Mouse (Mus musculus) forebrain, embryonic 14.5 days (tissue): ENCODE results near the gene Rnf11. TPM values are rescaled to one million over a fixed set of nuclear protein-coding genes. Genes with fewer than 3 reads are reported as not detected.
A peak's percentile ranks its signal among the peaks of the same experiment; 100 is the strongest.

ENCODE experiments used
- ATAC-seq: fragments of 200-750 bp; cut with Nextera tagmentation; 2 replicates; pipeline ENCODE4 v1.8.0; 2017; ENCODE audit warnings: mild to moderate bottlenecking, moderate library complexity
- DNase-seq: peaks from one replicate; pipeline ENCODE4 v3.0.0-alpha.2; 2015; ENCODE audit warnings: low spot score
- H3K27ac ChIP-seq: fragments of 300-500 bp; sonication (generic); 2 replicates; pipeline ENCODE4 v1.5.1; 2014; ENCODE audit warnings: low read depth, mild to moderate bottlenecking, control low read depth, low read length, moderate library complexity
- H3K27me3 ChIP-seq: fragments of 300-500 bp; sonication (generic); replicated peaks from 2 replicates; pipeline ENCODE4 v1.6.1; 2014; ENCODE audit warnings: low read length, control low read depth, mixed read lengths; ENCODE audit not compliant: control insufficient read depth, insufficient read depth
- H3K36me3 ChIP-seq: fragments of 300-500 bp; sonication (generic); 2 replicates; pipeline ENCODE4 v1.6.1; 2014; ENCODE audit warnings: low read length, control low read depth; ENCODE audit not compliant: control insufficient read depth, insufficient read depth
- H3K4me1 ChIP-seq: fragments of 300-500 bp; sonication (generic); 2 replicates; pipeline ENCODE4 v1.6.1; 2014; ENCODE audit warnings: antibody characterized with exemption, low read length, control low read depth; ENCODE audit not compliant: control insufficient read depth, insufficient read depth
- H3K4me2 ChIP-seq: fragments of 300-500 bp; sonication (generic); 2 replicates; pipeline ENCODE4 v1.6.1; 2014; ENCODE audit warnings: mild to moderate bottlenecking, control low read depth, low read length
- H3K4me3 ChIP-seq: fragments of 300-500 bp; sonication (generic); 2 replicates; pipeline ENCODE4 v1.5.1; 2014; ENCODE audit warnings: low read depth, low read length, control low read depth
- H3K9ac ChIP-seq: fragments of 300-500 bp; sonication (generic); 2 replicates; pipeline ENCODE4 v1.6.1; 2014; ENCODE audit warnings: mild to moderate bottlenecking, low read length, control low read depth, moderate library complexity
- H3K9me3 ChIP-seq: fragments of 300-500 bp; sonication (generic); replicated peaks from 2 replicates; pipeline ENCODE4 v1.6.1; 2016; ENCODE audit warnings: low read length, control low read depth, mixed read lengths; ENCODE audit not compliant: control insufficient read depth
- WGBS: fragments of 180-500 bp; shearing (Covaris S2); extraction: QIAGEN DNeasy Blood & Tissue Kit; methylation state at CpG from one replicate; pipeline ENCODE4 v1.1.7; 2014; 5-methylcytosine and 5-hydroxymethylcytosine counted together
- polyA plus RNA-seq: library from polyadenylated mRNA; unstranded; fragments of >200 nt; fragmentation: Nextera tagmentation; extraction: Ambion mirVana; gene quantifications from 2 replicates; pipeline ENCODE4 v1.2.1, GENCODE M21; 2014

Gene Rnf11
- polyA plus RNA-seq, 1 experiment from 2014 or later: 74.1 TPM

- Histone ChIP-seq H3K4me3 (no peak overlapping the region), H3K27ac (no peak overlapping the region), H3K4me1 (peaks cover 4% of the 10 kb centered on the region; the same call in 1 of the 2 replicates), H3K9ac (no peak overlapping the region), H3K27me3 (no peaks in the 10 kb centered on the region), H3K9me3 (no peaks in the 10 kb centered on the region), H3K36me3 (no peaks in the 10 kb centered on the region), H3K4me2 (no peak overlapping the region)
- ATAC-seq: no peak
- 97% methylated on average over 5 of the region's 5 CpGs for WGBS
- no peak for DNase-seq
Measured at GRCm38 (mm10) chr4:109440381-109440780, 44.1 kb downstream of the Rnf11 start.

- H3K36me3 ChIP-seq: no peaks in the 10 kb centered on the region
- H3K27me3 ChIP-seq: no peaks in the 10 kb centered on the region
- DNase-seq: no peak
- no peak overlapping the region for H3K27ac ChIP-seq
- H3K4me3 ChIP-seq: no peak overlapping the region
- H3K4me2 ChIP-seq: no peak overlapping the region
- no peaks in the 10 kb centered on the region for H3K9me3 ChIP-seq
- WGBS: 86% methylated on average over 3 of the region's 3 CpGs
- no peak overlapping the region for H3K9ac ChIP-seq
- no peak for ATAC-seq
- H3K4me1 ChIP-seq: no peaks in the 10 kb centered on the region
Measured at GRCm38 (mm10) chr4:109439825-109440248, 44.7 kb downstream of the Rnf11 start.

GRCm38 (mm10) chr4:109439101-109439500, 45.4 kb downstream of the Rnf11 start:
- no peak for DNase-seq
- no peak overlapping the region for H3K4me3 ChIP-seq
- no peaks in the 10 kb centered on the region for H3K36me3 ChIP-seq
- WGBS: 83% methylated on average over 8 of the region's 8 CpGs
- H3K27ac ChIP-seq: no peak overlapping the region
- ATAC-seq: no peak
- H3K4me2 ChIP-seq: no peak overlapping the region
- no peaks in the 10 kb centered on the region for H3K27me3 ChIP-seq
- H3K4me1 ChIP-seq: no peaks in the 10 kb centered on the region
- no peaks in the 10 kb centered on the region for H3K9me3 ChIP-seq
- no peak overlapping the region for H3K9ac ChIP-seq

GRCm38 (mm10) chr4:109437913-109438878, 46.3 kb downstream of the Rnf11 start:
- H3K4me2 ChIP-seq: no peak overlapping the region
- H3K4me3 ChIP-seq: no peak overlapping the region
- ATAC-seq: peak; percentile 71
- H3K9me3 ChIP-seq: no peaks in the 10 kb centered on the region
- no peaks in the 10 kb centered on the region for H3K4me1 ChIP-seq
- H3K27ac ChIP-seq: no peak overlapping the region
- WGBS: 51% methylated on average over 9 of the region's 9 CpGs
- no peak overlapping the region for H3K9ac ChIP-seq
- no peaks in the 10 kb centered on the region for H3K36me3 ChIP-seq
- H3K27me3 ChIP-seq: no peaks in the 10 kb centered on the region
- DNase-seq: peak; percentile 70

GRCm38 (mm10) chr4:109434256-109434655, 50.3 kb downstream of the Rnf11 start:
- Histone ChIP-seq H3K4me3 (no peak overlapping the region), H3K36me3 (no peaks in the 10 kb centered on the region), H3K27ac (no peak overlapping the region), H3K9ac (no peak overlapping the region), H3K9me3 (no peaks in the 10 kb centered on the region), H3K27me3 (no peaks in the 10 kb centered on the region), H3K4me1 (no peaks in the 10 kb centered on the region), H3K4me2 (no peak overlapping the region)
- 88% methylated on average over 1 of the region's 1 CpGs for WGBS
- DNase-seq: no peak
- ATAC-seq: no peak

- Histone ChIP-seq H3K27ac (no peak overlapping the region), H3K4me2 (no peak overlapping the region), H3K9ac (no peak overlapping the region), H3K27me3 (no peaks in the 10 kb centered on the region), H3K4me1 (no peaks in the 10 kb centered on the region), H3K9me3 (no peaks in the 10 kb centered on the region), H3K36me3 (no peaks in the 10 kb centered on the region), H3K4me3 (no peak overlapping the region)
- ATAC-seq: no peak
- 86% methylated on average over 6 of the region's 6 CpGs for WGBS
- no peak for DNase-seq
Measured at GRCm38 (mm10) chr4:109433641-109434040, 50.9 kb downstream of the Rnf11 start.

- WGBS: 82% methylated on average over 16 of the region's 16 CpGs
- Histone ChIP-seq H3K27me3 (no peaks in the 10 kb centered on the region), H3K9me3 (no peaks in the 10 kb centered on the region), H3K27ac (no peak overlapping the region), H3K4me1 (no peaks in the 10 kb centered on the region), H3K4me2 (no peak overlapping the region), H3K4me3 (no peak overlapping the region), H3K36me3 (no peaks in the 10 kb centered on the region), H3K9ac (no peak overlapping the region)
- ATAC-seq: 0 out of 2 replicates have a peak, but pooled peaks have one; percentile 10
- DNase-seq: no peak
Measured at GRCm38 (mm10) chr4:109432668-109433375, 51.7 kb downstream of the Rnf11 start.

- H3K36me3 ChIP-seq: no peaks in the 10 kb centered on the region
- DNase-seq: peak; percentile 50
- no peaks in the 10 kb centered on the region for H3K27me3 ChIP-seq
- H3K4me1 ChIP-seq: no peaks in the 10 kb centered on the region
- no peaks in the 10 kb centered on the region for H3K9me3 ChIP-seq
- no peak overlapping the region for H3K9ac ChIP-seq
- no peak overlapping the region for H3K4me2 ChIP-seq
- ATAC-seq: 0 out of 2 replicates have a peak, but pooled peaks have one; percentile 56
- WGBS: 54% methylated on average over 13 of the region's 13 CpGs
- no peak overlapping the region for H3K4me3 ChIP-seq
- no peak overlapping the region for H3K27ac ChIP-seq
Measured at GRCm38 (mm10) chr4:109430854-109431253, 53.7 kb downstream of the Rnf11 start.
